Mouse (Mus musculus) forebrain, embryonic 12.5 days (tissue): Measurements from ENCODE around the gene Nlrx1. TPM values are rescaled to one million over a fixed set of nuclear protein-coding genes. Genes with fewer than 3 reads are reported as not detected.
A peak's percentile ranks its signal among the peaks of the same experiment; 100 is the strongest.
"Not testable (repeated sequence)": the region's sequence is repeated elsewhere in the genome, so short reads cannot be mapped to it uniquely, and the experiment has no call there.

Experiments used
- ATAC-seq: fragments of 200-750 bp; cut with Nextera tagmentation; 2 replicates; pipeline ENCODE4 v1.8.0; 2017; ENCODE audit warnings: moderate TSS enrichment; ENCODE audit not compliant: low FRiP score
- H3K27ac ChIP-seq: fragments of 300-500 bp; sonication (generic); 2 replicates; pipeline ENCODE4 v1.5.1; 2016; ENCODE audit warnings: mild to moderate bottlenecking
- H3K27me3 ChIP-seq: fragments of 300-500 bp; sonication (generic); 2 replicates; pipeline ENCODE4 v1.6.1; 2016; ENCODE audit warnings: mild to moderate bottlenecking
- H3K36me3 ChIP-seq: fragments of 300-500 bp; sonication (generic); replicated peaks from 2 replicates; pipeline ENCODE4 v1.6.1; 2016; ENCODE audit warnings: mild to moderate bottlenecking
- H3K4me1 ChIP-seq: fragments of 300-500 bp; sonication (generic); 2 replicates; pipeline ENCODE4 v1.6.1; 2016
- H3K4me2 ChIP-seq: fragments of 300-500 bp; sonication (generic); 2 replicates; pipeline ENCODE4 v1.6.1; 2016; ENCODE audit warnings: mild to moderate bottlenecking, moderate library complexity
- H3K4me3 ChIP-seq: fragments of 300-500 bp; sonication (generic); replicated peaks from 2 replicates; pipeline ENCODE4 v1.5.1; 2016; ENCODE audit warnings: mild to moderate bottlenecking
- H3K9ac ChIP-seq: fragments of 300-500 bp; sonication (generic); 2 replicates; pipeline ENCODE4 v1.6.1; 2016; ENCODE audit warnings: mild to moderate bottlenecking
- H3K9me3 ChIP-seq: fragments of 300-500 bp; sonication (generic); 2 replicates; pipeline ENCODE4 v1.6.1; 2016
- WGBS: fragments of 180-500 bp; shearing (Covaris S2); methylation state at CpG from one replicate; pipeline ENCODE4 v1.1.7; 2016; 5-methylcytosine and 5-hydroxymethylcytosine counted together
- polyA plus RNA-seq: library from polyadenylated mRNA; unstranded; fragments of >200 nt; fragmentation: Nextera tagmentation; extraction: Ambion mirVana; gene quantifications from 2 replicates; pipeline ENCODE4 v1.2.1, GENCODE M21; 2016

Nlrx1 gene
- polyA plus RNA-seq, 1 experiment from 2014 or later = 5.2 TPM

DNA sequence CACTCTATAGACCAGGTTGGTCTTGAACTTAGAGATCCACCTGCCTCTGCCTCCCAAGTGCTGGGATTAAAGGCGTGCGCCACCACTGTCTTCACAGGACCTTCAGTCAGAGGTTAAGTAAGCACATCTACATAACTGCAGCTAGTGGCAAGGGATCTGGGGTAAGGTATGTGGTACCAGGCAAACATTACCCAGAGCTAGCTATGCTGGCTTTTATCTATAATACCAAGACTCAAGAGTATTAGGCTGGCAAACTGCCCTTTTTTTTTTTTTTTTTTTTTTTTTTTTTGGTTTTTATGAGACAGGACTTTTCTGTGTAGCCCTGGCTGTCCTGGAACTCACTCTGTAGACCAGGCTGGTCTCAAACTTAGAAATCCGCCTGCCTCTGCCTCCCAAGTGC lies 31.6 kb upstream of the Nlrx1 start:
- not testable (repeated sequence) for H3K9me3 ChIP-seq, H3K4me3 ChIP-seq, H3K27me3 ChIP-seq, H3K4me2 ChIP-seq, ATAC-seq, H3K27ac ChIP-seq, H3K9ac ChIP-seq
- 96% methylated on average over 3 of the region's 3 CpGs for WGBS
- peaks cover 14% of the 10 kb centered on the region for H3K4me1 ChIP-seq
- H3K36me3 ChIP-seq = peaks cover 74% of the 10 kb centered on the region

DNA sequence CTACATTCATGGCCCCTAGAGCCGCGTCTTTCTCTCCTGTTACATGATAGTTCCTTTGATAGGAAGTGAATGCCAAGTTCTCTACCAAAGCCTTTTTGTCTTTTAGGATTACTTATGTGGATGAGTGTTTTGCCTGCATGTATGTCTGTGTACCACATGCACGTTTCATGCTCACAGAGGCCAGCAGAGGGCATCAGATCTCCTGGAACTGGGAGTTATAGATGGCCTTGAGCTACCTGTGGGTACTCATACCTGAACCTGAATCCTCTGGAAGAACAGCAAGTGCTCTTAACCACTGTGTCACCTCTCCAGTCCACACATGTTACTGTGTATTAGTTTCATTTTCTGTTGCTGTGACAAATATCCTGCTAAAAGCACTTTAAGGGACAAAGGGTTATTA lies 24.1 kb upstream of the Nlrx1 start:
- Histone ChIP-seq H3K4me3 (no peak overlapping the region), H3K9ac (no peak overlapping the region), H3K9me3 (no peaks in the 10 kb centered on the region), H3K27ac (no peak overlapping the region), H3K36me3 (peaks cover 58% of the 10 kb centered on the region), H3K27me3 (peaks cover 6% of the 10 kb centered on the region; the same call in 1 of the 2 replicates), H3K4me2 (no peak overlapping the region), H3K4me1 (peaks cover 16% of the 10 kb centered on the region)
- no peak for ATAC-seq
- WGBS = 70% methylated on average over 3 of the region's 3 CpGs

DNA sequence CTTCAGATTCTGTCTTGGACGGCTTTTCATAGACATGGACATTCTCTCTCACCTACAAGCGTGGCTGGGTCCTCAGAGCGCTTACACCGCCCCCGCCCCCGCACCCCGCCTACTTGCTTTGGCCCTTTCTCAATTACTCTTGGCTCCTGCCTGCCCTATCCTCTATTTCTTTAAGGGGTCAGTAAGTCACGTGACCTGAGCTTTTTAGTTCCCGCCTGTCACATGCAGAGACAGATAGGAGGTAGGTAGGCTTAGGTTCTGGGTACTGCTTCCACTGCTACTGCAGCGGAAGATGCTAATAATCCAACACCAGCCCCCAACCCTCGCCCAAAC lies 20.5 kb upstream of the Nlrx1 start:
- ATAC-seq = no peak
- Histone ChIP-seq H3K9me3 (no peaks in the 10 kb centered on the region), H3K27ac (peak overlapping the region; percentile 63; the same call in 1 of the 2 replicates), H3K4me2 (peak overlapping the region; percentile 96), H3K4me3 (peak overlapping the region; percentile 77), H3K9ac (no peak overlapping the region), H3K4me1 (peaks cover 31% of the 10 kb centered on the region), H3K27me3 (peaks cover 6% of the 10 kb centered on the region; the same call in 1 of the 2 replicates), H3K36me3 (peaks cover 27% of the 10 kb centered on the region)
- WGBS = 7% methylated on average over 11 of the region's 11 CpGs

GRCm38 (mm10) chr9:44288076-44288958 lies 19.9 kb upstream of the Nlrx1 start, which contains the start of gene Abcg4:
Gene Abcg4, minus strand, starts transcription at chr9:44288615.
- Histone ChIP-seq H3K36me3 (peaks cover 21% of the 10 kb centered on the region), H3K27me3 (peaks cover 6% of the 10 kb centered on the region; the same call in 1 of the 2 replicates), H3K27ac (peak within 1 kb of the TSS; percentile 63), H3K9me3 (no peaks in the 10 kb centered on the region), H3K4me1 (peaks cover 31% of the 10 kb centered on the region), H3K4me2 (peak within 1 kb of the TSS; percentile 96), H3K4me3 (peak within 1 kb of the TSS; percentile 77), H3K9ac (peak within 1 kb of the TSS; percentile 88)
- ATAC-seq = peak; percentile 66
- 2% methylated on average over 38 of the region's 38 CpGs for WGBS

- Histone ChIP-seq H3K27ac (peak overlapping the region; percentile 63), H3K9me3 (no peaks in the 10 kb centered on the region), H3K4me1 (peaks cover 31% of the 10 kb centered on the region), H3K4me3 (peak overlapping the region; percentile 77), H3K4me2 (peak overlapping the region; percentile 96), H3K9ac (peak overlapping the region; percentile 88), H3K36me3 (peaks cover 13% of the 10 kb centered on the region), H3K27me3 (peaks cover 6% of the 10 kb centered on the region; the same call in 1 of the 2 replicates)
- ATAC-seq = peak; percentile 70
- under 1% methylated on average over 47 of the region's 47 CpGs for WGBS
Observed at GRCm38 (mm10) chr9:44287401-44288075, 19.1 kb upstream of the Nlrx1 start.

GRCm38 (mm10) chr9:44287003-44287400 lies 18.6 kb upstream of the Nlrx1 start:
- ATAC-seq = no peak; the same call in 1 of the 2 replicates
- no peaks in the 10 kb centered on the region for H3K9me3 ChIP-seq
- H3K9ac ChIP-seq = peak overlapping the region; percentile 88
- 2% methylated on average over 11 of the region's 11 CpGs for WGBS
- peaks cover 6% of the 10 kb centered on the region; the same call in 1 of the 2 replicates for H3K27me3 ChIP-seq
- peak overlapping the region; percentile 96 for H3K4me2 ChIP-seq
- peak overlapping the region; percentile 63; the same call in 1 of the 2 replicates for H3K27ac ChIP-seq
- H3K36me3 ChIP-seq = peaks cover 13% of the 10 kb centered on the region
- peak overlapping the region; percentile 77 for H3K4me3 ChIP-seq
- H3K4me1 ChIP-seq = peaks cover 31% of the 10 kb centered on the region

DNA sequence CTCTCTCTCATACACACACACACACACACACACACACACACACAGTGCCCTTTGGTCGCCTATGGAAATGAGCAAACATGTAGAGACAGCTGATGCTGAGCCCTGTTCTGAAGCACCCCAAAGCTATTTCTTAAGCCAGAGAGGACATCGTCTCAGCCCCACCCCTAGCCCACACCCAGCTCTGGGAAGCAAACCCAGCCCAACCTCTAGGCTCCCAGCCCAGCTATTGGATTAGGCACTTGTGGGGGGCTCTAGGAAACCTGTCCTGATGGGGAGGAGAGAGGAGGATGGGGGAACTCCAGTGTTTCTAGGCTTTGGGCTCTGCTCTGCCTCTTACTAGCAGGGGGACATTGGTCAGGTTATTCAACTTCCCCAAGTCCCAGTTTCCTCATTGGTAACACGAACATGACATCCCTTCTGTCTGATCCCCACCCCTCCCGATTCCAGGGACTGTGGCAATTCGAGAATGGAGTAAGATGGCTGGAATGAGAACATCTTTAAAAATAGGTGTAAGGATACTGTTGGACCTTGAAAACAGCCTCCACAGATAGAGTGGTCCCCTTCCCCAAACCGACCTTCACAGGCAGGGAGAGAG lies 18.0 kb upstream of the Nlrx1 start:
- H3K27me3 ChIP-seq = peaks cover 6% of the 10 kb centered on the region; the same call in 1 of the 2 replicates
- H3K36me3 ChIP-seq = peaks cover 10% of the 10 kb centered on the region
- WGBS = 10% methylated on average over 6 of the region's 6 CpGs
- ATAC-seq = no peak
- peak overlapping the region; percentile 77 for H3K4me3 ChIP-seq
- H3K9me3 ChIP-seq = no peaks in the 10 kb centered on the region
- peaks cover 31% of the 10 kb centered on the region for H3K4me1 ChIP-seq
- no peak overlapping the region for H3K27ac ChIP-seq
- H3K4me2 ChIP-seq = peak overlapping the region; percentile 96
- H3K9ac ChIP-seq = peak overlapping the region; percentile 88

GRCm38 (mm10) chr9:44283183-44283582 lies 14.8 kb upstream of the Nlrx1 start:
- no peak for ATAC-seq
- Histone ChIP-seq H3K4me2 (no peak overlapping the region), H3K36me3 (peaks cover 33% of the 10 kb centered on the region), H3K9ac (no peak overlapping the region), H3K27me3 (no peaks in the 10 kb centered on the region; the same call in 1 of the 2 replicates), H3K4me1 (peaks cover 19% of the 10 kb centered on the region), H3K9me3 (no peaks in the 10 kb centered on the region), H3K4me3 (no peak overlapping the region), H3K27ac (no peak overlapping the region)
- 85% methylated on average over 5 of the region's 5 CpGs for WGBS

DNA sequence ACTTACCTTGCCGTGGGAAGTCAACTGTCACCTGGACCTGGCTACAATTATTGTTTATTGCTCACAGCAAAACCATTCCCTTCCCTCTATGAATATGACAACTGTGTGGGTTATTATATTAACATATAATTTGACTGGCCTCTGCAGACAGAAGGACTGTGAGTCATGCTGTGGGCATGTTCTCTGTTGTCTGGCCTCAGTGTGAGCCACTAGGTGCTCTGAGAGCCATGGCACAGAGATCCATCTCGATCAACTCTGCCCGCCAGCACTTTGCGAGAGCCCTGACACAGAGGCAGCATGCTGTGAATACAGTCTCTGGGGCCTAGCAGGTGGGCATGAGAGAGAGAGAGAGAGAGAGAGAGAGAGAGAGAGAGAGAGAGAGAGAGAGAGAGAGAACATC lies 1.6 kb upstream of the Nlrx1 start:
- peaks cover 4% of the 10 kb centered on the region; the same call in 1 of the 2 replicates for H3K27me3 ChIP-seq
- no peak overlapping the region for H3K4me3 ChIP-seq
- peaks cover 19% of the 10 kb centered on the region for H3K4me1 ChIP-seq
- no peaks in the 10 kb centered on the region for H3K36me3 ChIP-seq
- 87% methylated on average over 4 of the region's 4 CpGs for WGBS
- no peak overlapping the region for H3K4me2 ChIP-seq
- no peak overlapping the region for H3K27ac ChIP-seq
- no peak overlapping the region for H3K9ac ChIP-seq
- H3K9me3 ChIP-seq = peaks cover 4% of the 10 kb centered on the region; the same call in 1 of the 2 replicates
- no peak for ATAC-seq

DNA sequence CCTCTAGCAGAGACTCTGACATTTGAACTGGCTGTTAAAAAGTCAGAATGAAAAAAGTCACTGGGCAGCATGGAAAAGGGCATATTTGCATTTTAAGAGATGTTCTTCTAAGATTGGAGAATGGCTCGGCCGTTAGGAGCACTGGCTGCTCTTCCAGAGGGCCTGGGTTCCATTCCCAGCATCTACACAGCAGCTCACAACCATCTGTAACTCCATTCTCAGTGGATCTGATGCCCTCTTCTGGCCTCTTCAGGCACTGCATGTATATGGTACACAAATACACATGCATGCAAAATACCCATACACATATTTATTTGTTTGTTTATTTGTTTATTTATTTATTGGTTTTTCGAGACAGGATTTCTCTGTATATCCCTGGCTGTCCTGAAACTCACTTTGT lies 678 bp upstream of the Nlrx1 start:
- WGBS = 80% methylated on average over 3 of the region's 3 CpGs
- Histone ChIP-seq H3K9me3 (peaks cover 4% of the 10 kb centered on the region; the same call in 1 of the 2 replicates), H3K4me3 (no peak overlapping the region), H3K36me3 (no peaks in the 10 kb centered on the region), H3K27me3 (peaks cover 4% of the 10 kb centered on the region; the same call in 1 of the 2 replicates), H3K27ac (no peak overlapping the region), H3K9ac (no peak overlapping the region), H3K4me1 (peaks cover 27% of the 10 kb centered on the region), H3K4me2 (no peak overlapping the region)
- no peak for ATAC-seq

- peak overlapping the region; percentile 44 for H3K4me3 ChIP-seq
- 5% methylated on average over 28 of the region's 28 CpGs for WGBS
- H3K9ac ChIP-seq = peak overlapping the region; percentile 70
- peak overlapping the region; percentile 68 for H3K4me2 ChIP-seq
- H3K9me3 ChIP-seq = peaks cover 4% of the 10 kb centered on the region; the same call in 1 of the 2 replicates
- H3K27ac ChIP-seq = peak overlapping the region; percentile 66
- no peaks in the 10 kb centered on the region for H3K36me3 ChIP-seq
- peaks cover 4% of the 10 kb centered on the region; the same call in 1 of the 2 replicates for H3K27me3 ChIP-seq
- peak; percentile 77; the same call in 1 of the 2 replicates for ATAC-seq
- H3K4me1 ChIP-seq = peaks cover 27% of the 10 kb centered on the region
Observed at GRCm38 (mm10) chr9:44268027-44268360, 405 bp downstream of the Nlrx1 start.
